Mouse (Mus musculus): ENCODE data around the gene Sccpdh.

Gene Sccpdh

GRCm38 (mm10) chr1:179734500-179735474 is 66.8 kb downstream of the Sccpdh start:
- DNase-seq, result peak; percentile 69

DNA sequence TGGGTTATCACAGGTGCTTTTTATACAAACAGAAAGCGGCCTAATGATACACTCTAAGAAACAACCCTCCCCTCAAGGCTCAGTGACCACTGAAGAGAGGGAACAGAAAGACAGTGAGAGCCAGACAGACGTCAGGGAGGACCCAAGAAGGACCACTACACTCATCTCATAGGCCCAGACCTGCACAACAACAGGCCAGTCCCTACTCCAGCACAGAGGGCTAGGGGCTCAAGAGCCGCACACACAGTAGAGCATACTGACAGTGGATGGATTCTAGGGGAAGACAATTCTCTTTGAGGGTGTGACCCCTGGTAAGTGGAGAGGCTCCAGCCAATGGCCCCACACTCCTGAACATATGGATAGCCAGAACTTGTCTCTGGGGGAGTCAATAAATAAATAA is 68.5 kb downstream of the Sccpdh start:
- DNase-seq, result no peak
